Mouse (Mus musculus): ENCODE data around the gene Ttc9b.
"Not testable (repeated sequence)": the region's sequence is repeated elsewhere in the genome, so short reads cannot be mapped to it uniquely, and the experiment has no call there.

Gene Ttc9b

DNA sequence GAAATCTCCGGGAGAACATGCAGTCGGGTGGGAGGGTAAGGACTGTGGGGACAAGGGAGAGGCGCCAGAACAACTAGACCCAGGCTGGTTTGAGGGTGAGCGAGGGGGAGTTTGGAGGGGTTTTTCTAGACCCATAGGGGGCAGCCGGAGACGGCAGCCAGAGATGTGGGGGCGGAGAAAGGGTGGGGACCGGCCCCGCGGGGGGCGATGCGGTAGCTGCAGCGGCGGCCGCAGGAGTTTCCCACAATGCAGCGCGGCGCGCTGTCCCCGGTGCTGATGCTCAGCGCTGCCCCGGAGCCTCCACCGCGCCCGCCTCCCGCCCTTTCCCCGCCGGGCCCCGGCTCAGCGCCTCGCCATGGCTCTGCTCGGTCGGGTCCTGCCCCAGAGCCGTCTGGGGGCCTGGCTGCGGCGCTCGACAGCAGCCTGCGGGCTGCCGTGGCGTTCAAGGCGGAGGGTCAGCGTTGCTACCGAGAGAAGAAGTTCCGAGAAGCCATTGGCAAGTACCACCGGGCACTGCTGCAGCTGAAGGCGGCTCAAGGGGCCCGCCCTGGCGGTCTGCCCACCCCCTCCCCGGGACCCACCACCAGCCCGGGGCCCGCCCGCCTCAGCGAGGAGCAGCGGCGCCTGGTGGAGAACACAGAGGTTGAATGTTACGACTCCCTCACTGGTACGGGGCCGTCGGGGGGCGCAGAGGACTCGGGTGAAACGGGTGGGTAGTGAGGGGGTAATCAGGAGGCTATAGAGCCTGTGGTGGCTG lies at the start of gene Ttc9b:
Gene Ttc9b, plus strand, starts transcription at position 235 of the 757 bp plus-strand sequence.
- DNase-seq (ENCODE audit: low spot score in 2 of 2), result peak; percentile 85 to 86

DNA sequence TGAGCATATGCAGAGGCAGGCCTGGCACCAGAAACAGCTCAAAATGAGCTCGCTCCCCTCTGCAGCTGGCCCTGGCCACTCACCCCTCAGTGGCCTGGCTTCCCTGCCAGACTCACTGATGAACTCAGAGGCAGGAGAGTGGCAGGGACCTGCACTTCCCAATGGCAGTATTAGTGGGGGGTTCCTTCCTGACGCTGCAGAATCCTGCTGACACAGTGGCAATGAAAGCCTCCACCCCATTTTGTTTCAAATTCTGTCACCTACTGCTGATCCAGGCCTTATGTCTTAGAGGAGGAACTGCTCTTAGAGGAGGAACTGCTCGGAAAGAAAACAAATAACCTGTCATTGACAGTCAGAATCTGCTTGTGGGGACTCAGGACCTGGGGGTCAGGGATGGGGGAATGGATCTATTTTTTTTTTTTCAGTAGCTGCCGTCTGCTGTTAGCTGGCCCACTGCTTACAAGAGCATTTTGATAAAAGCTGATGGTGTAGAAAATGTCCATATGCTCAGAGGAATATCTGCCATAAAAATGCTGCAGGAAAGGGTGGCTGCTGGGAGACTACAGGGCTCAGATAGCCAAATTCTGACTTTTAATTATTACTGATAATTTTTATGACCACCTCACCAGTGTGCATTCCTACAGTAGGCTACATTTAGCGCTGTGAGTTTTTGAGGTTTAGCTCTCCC lies 48.9 kb upstream of the Ttc9b start:
- no peak for DNase-seq (ENCODE audit: low spot score in 2 of 2)

DNA sequence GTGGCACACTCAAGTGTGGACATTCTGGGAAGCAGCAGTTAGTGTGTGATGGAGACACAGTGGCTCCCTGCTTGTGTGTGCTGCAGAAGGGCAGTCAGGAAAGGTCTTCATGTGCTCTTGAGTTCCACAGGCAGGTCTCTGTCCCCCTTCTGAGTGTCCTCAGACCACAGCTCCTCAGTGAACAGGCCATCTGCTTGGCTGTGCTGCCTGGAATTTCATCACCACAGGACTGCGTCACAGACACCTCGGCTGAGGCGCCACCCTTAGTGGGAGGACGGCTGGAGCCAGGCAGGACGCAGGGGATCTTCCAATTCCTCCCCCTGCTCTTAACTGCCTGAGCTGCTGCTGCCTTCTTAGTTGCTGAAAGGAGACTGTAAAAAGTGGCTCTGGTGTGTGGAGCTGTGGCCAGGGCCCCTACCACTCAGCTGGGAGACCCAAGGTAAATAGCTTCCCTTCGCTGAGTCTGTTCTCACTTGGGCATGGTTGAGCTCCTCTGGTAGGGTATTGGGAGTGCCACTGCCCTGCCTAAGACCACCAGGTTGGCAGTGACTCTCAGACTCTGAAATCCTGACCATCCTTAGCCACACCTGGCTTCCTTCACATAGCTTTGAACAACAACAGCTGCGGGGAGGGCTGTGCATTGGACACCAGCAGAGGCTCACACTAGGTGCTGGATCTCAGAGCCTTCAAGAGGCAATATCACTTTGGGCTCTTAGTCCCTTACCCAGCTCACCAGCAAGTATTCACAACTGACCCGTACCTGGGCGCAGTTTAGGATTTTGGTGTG lies 48.0 kb upstream of the Ttc9b start:
- DNase-seq (ENCODE audit: low spot score in 2 of 2), result peak; percentile 73 to 86

DNA sequence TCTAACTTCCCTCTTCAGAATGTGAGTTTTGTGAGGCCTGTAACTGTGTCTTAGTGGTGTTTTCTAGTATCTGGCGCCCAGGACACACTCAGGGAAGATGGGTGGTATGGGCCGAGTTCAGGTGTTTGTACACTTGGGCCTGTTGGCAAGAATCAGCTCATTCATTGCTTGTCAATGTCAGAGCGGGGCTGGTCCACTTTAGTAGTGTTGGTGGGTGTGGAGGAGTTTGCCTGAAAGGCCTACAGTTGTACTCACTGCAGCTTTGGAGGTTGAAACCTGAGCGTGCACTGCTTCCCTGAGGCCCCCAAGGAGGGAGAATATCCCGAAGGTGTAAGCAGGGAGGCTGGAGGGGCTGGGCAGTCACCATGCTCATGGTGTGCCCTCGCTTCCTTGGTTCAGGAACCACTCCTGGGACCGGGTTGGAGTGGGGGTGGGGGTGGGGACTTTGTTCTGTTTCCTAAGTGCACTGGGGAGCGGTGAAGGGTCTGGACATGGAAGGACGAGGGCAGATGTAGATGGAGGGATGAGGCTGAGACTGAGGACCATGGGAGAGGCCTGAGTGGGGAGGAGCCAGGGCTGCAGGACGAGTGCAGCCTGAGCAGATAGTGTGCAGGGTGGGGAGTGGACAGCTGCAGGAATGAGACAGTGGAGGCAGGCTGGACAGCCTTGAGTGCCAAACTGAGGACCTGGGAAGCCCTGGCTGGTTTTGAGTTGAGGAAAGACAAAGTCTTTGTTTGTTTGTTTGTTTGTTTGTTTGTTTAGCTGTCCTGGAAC lies 47.0 kb upstream of the Ttc9b start:
- DNase-seq (ENCODE audit: low spot score in 2 of 2), result no peak

DNA sequence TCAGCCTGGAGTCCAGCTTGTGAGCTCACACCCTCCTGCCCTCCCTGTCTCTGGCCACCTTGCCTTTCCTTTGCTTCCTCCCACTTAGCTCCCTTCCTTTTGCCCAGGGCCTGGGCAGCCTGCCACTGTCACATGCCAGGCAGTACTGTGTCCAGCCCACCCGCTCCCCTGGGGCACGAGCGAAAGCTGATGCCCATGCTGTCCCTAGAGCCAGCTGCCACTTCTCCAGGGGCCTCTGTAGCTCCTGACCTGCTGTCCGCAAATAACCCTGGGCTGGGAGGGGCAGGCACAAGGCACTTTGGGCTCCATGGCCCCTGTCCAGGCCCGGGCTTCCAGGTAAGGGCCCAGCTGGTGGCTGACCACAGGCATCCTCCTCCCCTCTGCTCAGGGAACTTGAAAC lies 46.1 kb upstream of the Ttc9b start:
- peak in 1 of 2 experiments; percentile 62 for DNase-seq (ENCODE audit: low spot score in 2 of 2)

DNA sequence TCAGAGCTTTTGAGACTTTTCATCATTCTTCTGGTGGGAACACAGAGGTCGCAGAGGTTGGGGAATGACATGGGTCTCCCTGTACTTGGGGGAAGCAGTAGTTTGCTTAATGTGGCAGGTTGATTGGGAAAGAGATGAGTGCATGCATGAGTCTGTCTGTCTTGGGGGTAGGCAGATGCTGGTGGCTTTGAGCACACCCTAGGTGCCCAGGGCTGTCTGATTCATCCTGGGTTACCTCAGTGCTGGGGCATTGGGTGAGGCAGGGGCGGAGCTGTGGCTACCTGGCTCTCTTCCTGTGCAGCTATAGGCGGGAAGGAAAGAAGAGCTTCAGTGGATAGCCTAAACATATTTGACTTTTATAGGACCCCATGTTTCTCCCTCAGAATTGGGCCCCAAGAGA lies 45.6 kb upstream of the Ttc9b start:
- no peak for DNase-seq (ENCODE audit: low spot score in 2 of 2)

DNA sequence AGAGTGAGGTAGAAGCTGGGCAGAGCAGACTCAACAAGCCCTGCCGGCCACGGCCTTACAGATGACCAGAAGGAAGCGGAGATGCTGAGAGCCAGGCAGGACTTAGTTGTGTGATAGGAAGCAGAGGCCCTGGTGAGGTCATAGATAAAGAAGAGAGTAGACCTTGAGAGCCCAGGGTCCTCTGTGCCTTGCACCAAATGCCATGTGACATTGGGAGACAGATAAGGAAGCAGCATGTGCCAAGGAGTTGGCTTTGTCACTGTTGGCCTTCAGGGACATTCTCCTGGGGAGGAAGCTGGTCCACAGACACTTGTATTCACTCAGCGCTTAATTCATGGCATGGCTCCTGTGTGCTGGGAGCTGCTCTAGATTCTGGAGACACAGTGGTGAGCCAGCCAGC lies 44.4 kb upstream of the Ttc9b start:
- no peak for DNase-seq (ENCODE audit: low spot score in 2 of 2)

DNA sequence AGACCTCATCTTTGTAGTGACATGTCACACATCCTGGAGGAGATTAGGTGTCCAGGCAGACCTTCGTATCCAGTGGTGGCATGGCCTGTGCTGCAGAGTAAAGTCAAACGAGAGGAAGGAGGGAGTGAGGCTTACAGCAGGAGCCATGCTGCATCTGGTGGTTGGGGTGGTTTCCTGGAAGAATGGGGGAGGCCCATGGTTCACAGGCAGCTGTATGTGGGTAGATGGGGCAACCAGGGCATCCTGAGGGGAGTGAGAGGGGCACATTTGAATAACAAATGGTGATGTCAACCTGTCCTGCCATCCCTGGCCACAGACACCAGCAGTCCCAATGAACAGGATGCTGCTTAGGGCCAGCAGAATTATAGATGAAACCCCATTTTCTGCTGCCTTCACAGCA lies 44.0 kb upstream of the Ttc9b start:
- no peak for DNase-seq (ENCODE audit: low spot score in 2 of 2)

DNA sequence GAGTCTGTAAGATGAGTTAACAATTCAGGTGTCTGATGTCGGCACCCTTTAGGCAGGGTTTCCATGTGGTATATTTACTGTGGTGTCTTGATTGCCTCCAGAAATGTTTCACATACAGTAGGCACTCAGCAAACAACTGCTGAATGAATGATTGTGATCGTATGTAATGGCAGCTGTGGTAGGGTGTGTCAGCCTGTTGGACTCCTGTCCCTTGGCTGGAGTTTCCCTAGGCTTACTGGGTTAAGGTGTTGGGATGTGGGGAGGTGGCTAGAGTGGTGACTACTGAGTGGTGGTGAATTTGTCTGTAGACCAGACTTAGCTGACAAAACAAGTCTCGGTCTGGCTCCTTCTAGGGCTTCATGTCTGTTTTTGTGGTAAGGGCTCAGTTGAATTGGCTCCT lies 43.3 kb upstream of the Ttc9b start:
- DNase-seq (ENCODE audit: low spot score in 2 of 2), result no peak

DNA sequence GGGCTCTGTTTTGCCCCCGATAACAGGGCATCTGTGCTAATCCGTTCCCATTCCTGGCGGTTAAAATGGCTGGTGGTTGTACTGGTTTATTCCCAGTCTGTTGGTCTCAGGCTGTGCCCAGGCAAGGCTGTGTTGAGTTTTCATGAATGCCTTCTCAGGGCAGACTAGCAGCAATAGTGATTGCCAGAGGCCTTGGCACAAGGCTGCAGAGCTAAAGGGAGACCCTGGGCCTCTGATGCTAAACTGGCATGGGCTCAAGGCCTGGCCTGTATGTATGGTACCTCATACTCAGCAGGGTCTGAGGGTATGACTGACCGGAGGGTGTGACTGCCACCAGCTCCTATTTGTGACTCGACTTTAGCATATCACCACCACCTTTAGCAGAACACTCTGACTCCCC lies 42.8 kb upstream of the Ttc9b start:
- DNase-seq (ENCODE audit: low spot score in 2 of 2), result no peak

DNA sequence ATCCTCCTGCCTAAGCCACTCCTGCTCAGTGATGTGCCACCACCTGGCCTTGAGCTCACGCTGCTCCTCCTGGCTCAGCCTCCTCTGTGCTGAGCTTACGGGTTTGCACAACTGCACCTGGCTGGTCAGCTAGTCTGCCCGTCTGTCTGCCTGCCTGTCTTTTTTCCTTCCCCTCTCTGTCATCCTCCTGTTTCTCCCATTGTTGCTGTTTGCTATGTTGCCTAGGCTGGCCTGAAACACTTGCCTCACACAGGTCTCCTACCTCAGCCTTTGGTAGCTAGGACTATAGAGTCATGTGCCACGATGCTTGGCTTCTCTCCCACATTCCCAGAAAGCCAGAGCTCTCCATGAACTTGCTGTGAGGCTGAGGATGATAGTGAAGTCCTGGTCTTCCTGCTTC lies 40.8 kb upstream of the Ttc9b start:
- no peak for DNase-seq (ENCODE audit: low spot score in 2 of 2)

DNA sequence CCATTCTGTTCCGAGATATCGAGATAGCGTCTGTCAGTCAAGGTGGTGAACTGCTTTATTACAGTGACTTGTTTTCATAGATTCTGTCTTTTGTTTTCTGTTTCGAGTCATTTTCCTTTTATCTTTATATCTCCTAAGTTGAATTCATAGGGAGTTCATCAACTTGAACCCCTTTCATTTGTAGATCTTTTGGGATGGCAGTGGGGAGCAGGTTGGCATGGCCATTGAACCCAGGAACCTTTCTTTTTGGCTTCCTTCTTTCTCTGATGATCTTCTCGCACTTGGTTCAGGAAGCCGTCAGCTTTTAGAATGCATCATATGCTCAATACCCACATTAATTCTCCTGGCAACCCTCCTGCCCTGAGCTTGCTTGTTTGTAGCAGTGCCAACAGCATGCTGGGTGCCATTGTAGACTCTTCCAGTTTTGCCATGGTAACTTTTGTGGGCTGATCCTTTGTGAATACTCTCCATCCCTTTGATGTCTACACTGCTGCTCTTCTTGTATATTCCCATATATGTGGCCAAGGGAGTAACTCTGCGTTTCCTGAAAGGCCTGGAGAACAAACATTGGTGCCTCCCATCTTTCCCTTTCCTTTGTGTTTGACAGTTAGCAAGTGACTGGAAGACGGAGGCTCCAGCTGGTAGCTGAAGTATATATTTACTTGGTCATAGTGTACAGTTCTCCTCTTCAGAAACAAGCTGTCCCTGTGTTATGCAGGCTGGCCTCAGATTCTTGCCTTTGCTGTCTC lies 39.8 kb upstream of the Ttc9b start:
- peak in 1 of 2 experiments; percentile 73 for DNase-seq (ENCODE audit: low spot score in 2 of 2)

DNA sequence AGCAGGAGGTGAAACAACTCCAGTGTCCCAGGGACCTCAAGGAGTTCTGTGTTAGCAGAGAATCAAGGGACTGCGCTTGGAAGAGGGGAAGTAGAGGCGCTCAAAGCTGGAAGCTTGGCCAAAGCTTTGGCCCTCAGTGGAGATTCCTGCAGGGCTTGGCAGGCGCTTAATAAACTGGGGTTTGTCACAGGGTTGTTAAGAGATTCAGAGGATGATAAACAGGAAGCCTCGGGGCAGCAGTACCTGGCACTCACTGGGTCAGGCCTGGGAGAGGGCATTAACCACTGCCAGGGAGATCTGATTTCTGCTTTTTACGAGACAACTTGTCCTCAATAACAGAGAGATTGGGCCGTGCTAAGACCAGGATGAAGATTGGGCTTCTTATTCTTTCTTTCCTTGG lies 32.7 kb upstream of the Ttc9b start:
- DNase-seq (ENCODE audit: low spot score in 2 of 2), result no peak

DNA sequence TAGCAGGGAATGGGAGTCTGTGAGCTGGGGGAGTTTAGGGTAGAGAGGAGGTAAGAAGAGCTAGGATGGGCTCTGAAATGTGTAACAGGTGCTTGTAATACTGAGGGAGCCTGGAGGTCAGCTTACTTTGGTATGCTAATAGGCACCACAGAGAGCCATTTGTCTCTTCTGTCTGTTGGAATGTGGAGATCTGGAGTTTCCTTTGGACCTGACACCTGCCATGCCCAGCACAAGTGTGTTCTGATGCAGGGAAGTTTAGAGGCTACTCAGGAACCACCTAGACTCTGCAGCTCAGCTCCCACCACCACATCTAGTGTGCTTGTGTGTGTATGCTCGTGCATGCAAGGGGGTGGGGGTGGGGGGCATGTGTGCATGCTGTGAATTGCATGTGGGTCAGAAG lies 31.5 kb upstream of the Ttc9b start:
- DNase-seq (ENCODE audit: low spot score in 2 of 2), result no peak

DNA sequence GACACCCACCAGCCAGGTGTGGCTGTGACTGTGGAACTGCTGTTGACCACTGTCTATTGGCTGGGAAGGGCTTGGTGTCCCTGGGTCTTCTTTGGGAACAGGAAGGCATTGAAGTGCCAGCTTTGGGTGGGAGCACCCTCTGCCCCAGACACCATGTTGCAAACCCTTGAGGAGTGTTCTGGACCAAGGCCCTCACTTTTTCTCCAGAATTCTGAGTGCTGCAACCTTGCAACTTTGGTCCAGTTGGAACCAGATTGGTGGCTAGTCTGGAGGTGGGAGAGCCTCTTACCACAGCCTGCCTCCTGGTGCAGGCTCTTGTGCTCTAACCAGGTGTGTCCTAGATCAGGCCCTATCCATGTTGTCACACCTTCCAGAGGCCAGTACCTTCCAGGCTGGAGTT lies 28.7 kb upstream of the Ttc9b start:
- no peak for DNase-seq (ENCODE audit: low spot score in 2 of 2)

DNA sequence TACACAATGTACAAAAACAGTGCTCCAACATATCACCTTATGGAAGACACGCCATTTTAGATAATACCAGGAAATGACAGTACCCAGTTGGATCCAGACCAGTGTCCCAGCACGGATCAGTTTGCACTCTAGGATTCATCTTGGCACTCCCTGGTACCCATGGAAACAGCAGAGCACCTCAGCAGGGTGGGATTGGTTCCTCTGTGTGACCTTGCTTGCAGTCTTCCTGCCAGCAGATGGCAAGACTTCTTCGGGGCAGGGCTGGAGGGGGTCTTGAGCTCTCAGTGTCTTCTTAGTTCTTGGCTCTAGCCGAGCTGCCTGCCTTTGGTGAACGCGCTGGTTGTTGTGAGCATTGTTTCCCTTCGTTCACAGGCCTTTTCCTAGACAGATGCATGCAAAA lies 26.0 kb upstream of the Ttc9b start:
- no peak for DNase-seq (ENCODE audit: low spot score in 2 of 2)

DNA sequence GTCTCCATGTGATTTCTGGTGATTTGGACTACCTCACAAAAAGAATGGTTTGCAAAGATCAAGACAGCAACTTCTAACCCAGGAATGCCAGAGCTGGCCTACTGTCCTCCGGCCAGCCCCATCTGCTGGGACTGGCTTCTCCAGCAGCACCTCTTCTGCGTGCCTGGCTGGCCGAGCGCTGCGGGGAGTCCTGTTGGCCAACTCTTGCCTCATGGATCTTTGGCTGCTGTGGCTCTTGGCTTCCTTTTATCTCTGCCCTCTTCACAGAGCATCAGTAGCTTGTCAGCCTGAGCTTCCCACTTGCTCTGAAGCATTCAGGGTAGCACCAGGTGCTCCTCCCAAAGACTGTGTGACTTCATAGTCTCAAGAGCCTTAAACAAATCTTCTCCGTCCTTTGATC lies 25.5 kb upstream of the Ttc9b start:
- no peak for DNase-seq (ENCODE audit: low spot score in 2 of 2)

DNA sequence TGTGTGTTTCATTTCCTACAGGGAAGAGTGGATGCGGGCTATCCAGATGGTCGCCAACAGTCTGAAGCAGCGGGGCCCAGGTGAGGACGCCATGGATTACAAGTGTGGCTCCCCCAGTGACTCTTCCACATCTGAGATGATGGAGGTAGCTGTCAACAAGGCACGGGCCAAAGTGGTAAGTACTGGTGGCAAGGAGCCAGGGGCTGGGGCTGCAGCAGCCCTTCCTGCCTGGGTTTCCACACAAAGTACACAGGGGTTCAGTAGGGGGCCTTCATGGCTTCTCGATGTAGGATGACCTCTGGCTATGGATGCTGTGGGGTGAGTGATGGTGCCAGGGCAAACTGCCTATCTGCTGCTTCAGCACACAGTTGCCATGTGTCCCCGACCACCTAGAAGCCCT lies 24.9 kb upstream of the Ttc9b start:
- not testable (repeated sequence) for DNase-seq (ENCODE audit: low spot score in 2 of 2)

DNA sequence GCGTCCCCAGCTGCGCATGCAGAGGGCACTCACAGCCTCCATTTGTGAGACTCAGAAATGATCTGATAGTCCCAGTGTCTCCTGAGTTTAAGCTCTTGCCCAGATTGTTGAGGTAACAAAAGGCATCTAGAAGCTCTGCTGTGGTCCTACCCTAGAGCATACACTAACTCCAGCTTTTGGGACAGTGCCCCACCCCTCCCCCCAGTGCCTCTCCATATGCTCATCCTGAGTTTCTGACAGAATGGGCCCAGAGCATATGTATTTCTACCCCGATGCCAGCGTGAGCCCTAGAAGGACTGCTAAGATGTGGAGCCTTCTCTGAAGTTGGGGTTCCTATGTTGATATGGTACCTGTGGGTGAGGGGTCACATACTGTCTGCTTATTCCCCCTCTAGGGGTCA lies 22.3 kb upstream of the Ttc9b start:
- no peak for DNase-seq (ENCODE audit: low spot score in 2 of 2)

DNA sequence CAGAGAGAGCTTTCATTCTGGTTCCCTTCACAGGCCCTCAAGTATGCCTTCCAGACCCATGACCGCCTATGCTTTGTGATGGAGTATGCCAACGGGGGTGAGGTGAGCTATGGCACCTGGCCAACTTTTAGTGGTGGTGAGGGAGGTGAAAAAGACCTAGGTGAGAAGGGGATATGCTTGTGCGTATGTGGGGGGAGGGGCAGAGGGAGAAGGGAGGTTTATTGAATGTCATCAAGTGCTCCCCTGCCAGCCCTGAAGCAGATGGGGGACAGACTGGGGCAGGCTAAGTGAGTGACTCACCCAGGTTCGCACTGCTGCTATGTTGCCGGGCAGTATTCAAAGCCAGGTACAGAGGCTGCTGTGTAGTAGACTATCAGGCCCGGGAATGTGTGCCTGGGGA lies 20.5 kb upstream of the Ttc9b start:
- no peak for DNase-seq (ENCODE audit: low spot score in 2 of 2)

DNA sequence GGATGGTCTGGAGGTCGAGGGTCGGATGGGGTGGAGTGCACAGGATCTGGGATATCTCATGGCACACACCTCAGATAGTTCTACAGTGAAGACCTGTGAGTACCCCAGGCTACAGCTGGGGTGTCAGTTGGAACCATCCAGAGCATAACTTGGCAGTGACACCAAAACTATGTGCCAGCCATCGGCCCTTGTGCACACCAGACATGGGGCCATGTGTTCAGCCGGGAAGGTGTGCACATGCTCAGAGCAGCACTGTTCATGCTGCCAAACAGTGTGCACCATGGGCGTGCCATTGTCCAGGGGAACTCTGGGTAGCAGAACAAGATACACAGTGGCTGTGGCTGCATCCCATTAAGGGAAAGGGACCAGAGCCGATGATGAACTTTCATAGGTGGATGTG lies 19.0 kb upstream of the Ttc9b start:
- DNase-seq (ENCODE audit: low spot score in 2 of 2), result no peak

All from frontal cortex, postnatal 36 days (tissue).